Mouse (Mus musculus): Measurements from ENCODE around the gene Atf6. TPM values are rescaled to one million over a fixed set of nuclear protein-coding genes. Genes with fewer than 3 reads are reported as not detected.

Atf6 gene
- polyA plus RNA-seq, 1 experiment from 2014 or later: 8.4 TPM

GRCm38 (mm10) chr1:170689773-170690172 lies 177.8 kb downstream of the Atf6 start:
- 93% methylated on average over 8 of the region's 8 CpGs for WGBS
- Histone ChIP-seq H3K4me3 (replicated peaks) (no peak overlapping the region), H3K9ac (replicated peaks) (no peak overlapping the region), H3K4me1 (replicated peaks) (peaks cover 12% of the 10 kb centered on the region; the same call in 1 of the 2 replicates), H3K4me2 (no peak overlapping the region), H3K9me3 (0 out of 2 replicates have a peak, but pooled peaks cover 3% of the 10 kb centered on the region), H3K27ac (no peak overlapping the region), H3K27me3 (no peaks in the 10 kb centered on the region), H3K36me3 (no peaks in the 10 kb centered on the region)
- no peak for ATAC-seq (ENCODE audit: insufficient number of reproducible peaks, insufficient read depth, low FRiP score, low TSS enrichment, low read depth)

- WGBS: 77% methylated on average over 6 of the region's 6 CpGs
Measured at GRCm38 (mm10) chr1:170683863-170684262, 183.7 kb downstream of the Atf6 start.

GRCm38 (mm10) chr1:170679624-170680023 lies 187.9 kb downstream of the Atf6 start:
- no peak for ATAC-seq (ENCODE audit: insufficient number of reproducible peaks, insufficient read depth, low FRiP score, low TSS enrichment, low read depth)

More at GRCm38 (mm10) chr1:170683863-170684262, 183.7 kb downstream of the Atf6 start:
- no peaks in the 10 kb centered on the region for H3K9me3 ChIP-seq
- H3K9ac ChIP-seq (replicated peaks): no peak overlapping the region
- H3K27ac ChIP-seq: no peak overlapping the region
- no peak overlapping the region for H3K4me3 ChIP-seq (replicated peaks)
- ATAC-seq (ENCODE audit: insufficient number of reproducible peaks, insufficient read depth, low FRiP score, low TSS enrichment, low read depth): no peak
- H3K4me1 ChIP-seq (replicated peaks): peaks cover 3% of the 10 kb centered on the region; the same call in 1 of the 2 replicates
- no peak overlapping the region for H3K4me2 ChIP-seq
- H3K36me3 ChIP-seq: peaks cover 18% of the 10 kb centered on the region
- no peaks in the 10 kb centered on the region for H3K27me3 ChIP-seq

GRCm38 (mm10) chr1:170678861-170679260 lies 188.7 kb downstream of the Atf6 start:
- peaks cover 44% of the 10 kb centered on the region for H3K36me3 ChIP-seq
- H3K4me1 ChIP-seq (replicated peaks): peaks cover 7% of the 10 kb centered on the region; the same call in 1 of the 2 replicates
- H3K27ac ChIP-seq: no peak overlapping the region
- no peaks in the 10 kb centered on the region for H3K27me3 ChIP-seq
- H3K4me2 ChIP-seq: no peak overlapping the region
- H3K9ac ChIP-seq (replicated peaks): no peak overlapping the region
- no peak for ATAC-seq (ENCODE audit: insufficient number of reproducible peaks, insufficient read depth, low FRiP score, low TSS enrichment, low read depth)
- H3K4me3 ChIP-seq (replicated peaks): no peak overlapping the region
- no peaks in the 10 kb centered on the region for H3K9me3 ChIP-seq
- 55% methylated on average over 4 of the region's 4 CpGs for WGBS

More at GRCm38 (mm10) chr1:170679624-170680023, 187.9 kb downstream of the Atf6 start:
- no peak overlapping the region for H3K4me2 ChIP-seq
- peaks cover 7% of the 10 kb centered on the region; the same call in 1 of the 2 replicates for H3K4me1 ChIP-seq (replicated peaks)
- H3K9me3 ChIP-seq: no peaks in the 10 kb centered on the region
- no peaks in the 10 kb centered on the region for H3K27me3 ChIP-seq
- H3K4me3 ChIP-seq (replicated peaks): no peak overlapping the region
- no peak overlapping the region for H3K27ac ChIP-seq
- H3K36me3 ChIP-seq: peaks cover 44% of the 10 kb centered on the region
- 80% methylated on average over 2 of the region's 2 CpGs for WGBS
- H3K9ac ChIP-seq (replicated peaks): no peak overlapping the region

- Histone ChIP-seq H3K27me3 (no peaks in the 10 kb centered on the region), H3K4me2 (no peak overlapping the region), H3K36me3 (peaks cover 44% of the 10 kb centered on the region), H3K4me3 (replicated peaks) (no peak overlapping the region), H3K9me3 (no peaks in the 10 kb centered on the region), H3K4me1 (replicated peaks) (peaks cover 7% of the 10 kb centered on the region; the same call in 1 of the 2 replicates), H3K27ac (no peak overlapping the region), H3K9ac (replicated peaks) (no peak overlapping the region)
- 93% methylated on average over 4 of the region's 4 CpGs for WGBS
- no peak for ATAC-seq (ENCODE audit: insufficient number of reproducible peaks, insufficient read depth, low FRiP score, low TSS enrichment, low read depth)
Measured at GRCm38 (mm10) chr1:170677681-170678080, 189.9 kb downstream of the Atf6 start.

- H3K4me3 ChIP-seq (replicated peaks): no peak overlapping the region
- H3K4me2 ChIP-seq: no peak overlapping the region
- H3K4me1 ChIP-seq (replicated peaks): peaks cover 7% of the 10 kb centered on the region; the same call in 1 of the 2 replicates
- WGBS: 86% methylated on average over 9 of the region's 9 CpGs
- H3K9me3 ChIP-seq: 0 out of 2 replicates have a peak, but pooled peaks cover 5% of the 10 kb centered on the region
- no peak overlapping the region for H3K9ac ChIP-seq (replicated peaks)
- H3K27me3 ChIP-seq: no peaks in the 10 kb centered on the region
- H3K27ac ChIP-seq: no peak overlapping the region
- H3K36me3 ChIP-seq: peaks cover 51% of the 10 kb centered on the region
- no peak for ATAC-seq (ENCODE audit: insufficient number of reproducible peaks, insufficient read depth, low FRiP score, low TSS enrichment, low read depth)
Measured at GRCm38 (mm10) chr1:170674184-170674775, 193.3 kb downstream of the Atf6 start.

GRCm38 (mm10) chr1:170665200-170665599 lies 202.4 kb downstream of the Atf6 start:
- H3K4me3 ChIP-seq (replicated peaks): no peak overlapping the region
- 88% methylated on average over 7 of the region's 7 CpGs for WGBS
- H3K4me1 ChIP-seq (replicated peaks): no peaks in the 10 kb centered on the region
- no peak overlapping the region for H3K4me2 ChIP-seq
- H3K27ac ChIP-seq: no peak overlapping the region
- H3K27me3 ChIP-seq: no peaks in the 10 kb centered on the region
- peaks cover 54% of the 10 kb centered on the region for H3K36me3 ChIP-seq
- H3K9me3 ChIP-seq: no peaks in the 10 kb centered on the region
- no peak overlapping the region for H3K9ac ChIP-seq (replicated peaks)
- no peak for ATAC-seq (ENCODE audit: insufficient number of reproducible peaks, insufficient read depth, low FRiP score, low TSS enrichment, low read depth)

- no peaks in the 10 kb centered on the region for H3K27me3 ChIP-seq
- no peak overlapping the region for H3K27ac ChIP-seq
- ATAC-seq (ENCODE audit: insufficient number of reproducible peaks, insufficient read depth, low FRiP score, low TSS enrichment, low read depth): no peak
- H3K4me1 ChIP-seq (replicated peaks): no peaks in the 10 kb centered on the region
- 82% methylated on average over 11 of the region's 11 CpGs for WGBS
- no peak overlapping the region for H3K4me3 ChIP-seq (replicated peaks)
- no peak overlapping the region for H3K9ac ChIP-seq (replicated peaks)
- no peaks in the 10 kb centered on the region for H3K9me3 ChIP-seq
- H3K36me3 ChIP-seq: peaks cover 49% of the 10 kb centered on the region
- H3K4me2 ChIP-seq: no peak overlapping the region
Measured at GRCm38 (mm10) chr1:170664620-170665185, 202.9 kb downstream of the Atf6 start.

- Histone ChIP-seq H3K4me3 (replicated peaks) (no peak overlapping the region), H3K4me1 (replicated peaks) (peaks cover 15% of the 10 kb centered on the region), H3K9me3 (no peaks in the 10 kb centered on the region), H3K27me3 (no peaks in the 10 kb centered on the region), H3K9ac (replicated peaks) (no peak overlapping the region), H3K4me2 (no peak overlapping the region), H3K27ac (no peak overlapping the region), H3K36me3 (peaks cover 18% of the 10 kb centered on the region)
- 83% methylated on average over 13 of the region's 13 CpGs for WGBS
- no peak for ATAC-seq (ENCODE audit: insufficient number of reproducible peaks, insufficient read depth, low FRiP score, low TSS enrichment, low read depth)
Measured at GRCm38 (mm10) chr1:170659260-170659659, 208.3 kb downstream of the Atf6 start.

GRCm38 (mm10) chr1:170657643-170658314 lies 209.8 kb downstream of the Atf6 start:
- no peak overlapping the region for H3K9ac ChIP-seq (replicated peaks)
- WGBS: 66% methylated on average over 13 of the region's 13 CpGs
- peaks cover 15% of the 10 kb centered on the region for H3K36me3 ChIP-seq
- no peak overlapping the region for H3K4me3 ChIP-seq (replicated peaks)
- peak overlapping the region; percentile 66; the same call in 1 of the 2 replicates for H3K27ac ChIP-seq
- peaks cover 15% of the 10 kb centered on the region for H3K4me1 ChIP-seq (replicated peaks)
- no peaks in the 10 kb centered on the region for H3K27me3 ChIP-seq
- no peak for ATAC-seq (ENCODE audit: insufficient number of reproducible peaks, insufficient read depth, low FRiP score, low TSS enrichment, low read depth)
- H3K9me3 ChIP-seq: no peaks in the 10 kb centered on the region
- H3K4me2 ChIP-seq: no peak overlapping the region

GRCm38 (mm10) chr1:170657228-170657521 lies 210.4 kb downstream of the Atf6 start:
- Histone ChIP-seq H3K27ac (no peak overlapping the region), H3K4me1 (replicated peaks) (peaks cover 17% of the 10 kb centered on the region), H3K4me3 (replicated peaks) (no peak overlapping the region), H3K4me2 (no peak overlapping the region), H3K27me3 (no peaks in the 10 kb centered on the region), H3K9ac (replicated peaks) (no peak overlapping the region), H3K9me3 (no peaks in the 10 kb centered on the region), H3K36me3 (peaks cover 12% of the 10 kb centered on the region)
- 28% methylated on average over 2 of the region's 2 CpGs for WGBS
- ATAC-seq (ENCODE audit: insufficient number of reproducible peaks, insufficient read depth, low FRiP score, low TSS enrichment, low read depth): no peak
